Mouse (Mus musculus) T-helper 1 cell (primary cell): ENCODE measurements around the gene Slc48a1.

Source experiments
- in situ Hi-C: fragments of 300-600 bp; cut with MboI, MseI; formaldehyde crosslinking; loops from one replicate; pipeline ENCODE4 v1.15.1; 2025; ENCODE audit warnings: high pct_unique_total_duplicates

The Slc48a1 gene

DNA sequence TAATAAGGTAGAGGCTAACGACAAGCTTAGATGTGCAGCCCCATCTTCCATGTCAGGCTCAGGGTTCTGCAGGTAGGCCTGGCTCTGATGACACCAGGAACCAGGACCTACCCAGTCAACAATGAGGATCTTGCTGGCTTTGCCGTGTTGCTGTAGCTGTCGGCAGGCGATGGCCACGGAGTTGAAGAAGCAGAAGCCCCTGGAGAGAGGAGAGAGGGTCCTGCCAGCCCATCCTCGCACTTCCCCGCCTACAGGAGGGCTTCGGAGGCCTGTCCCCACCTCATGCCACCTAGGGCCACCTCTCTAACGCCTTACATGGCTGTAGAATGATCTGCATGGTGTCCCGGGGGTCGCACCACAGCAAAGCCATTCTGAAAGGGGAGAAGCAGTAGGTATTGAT lies 21.1 kb downstream of the Slc48a1 start:
- in situ Hi-C loops, result no loop called here

DNA sequence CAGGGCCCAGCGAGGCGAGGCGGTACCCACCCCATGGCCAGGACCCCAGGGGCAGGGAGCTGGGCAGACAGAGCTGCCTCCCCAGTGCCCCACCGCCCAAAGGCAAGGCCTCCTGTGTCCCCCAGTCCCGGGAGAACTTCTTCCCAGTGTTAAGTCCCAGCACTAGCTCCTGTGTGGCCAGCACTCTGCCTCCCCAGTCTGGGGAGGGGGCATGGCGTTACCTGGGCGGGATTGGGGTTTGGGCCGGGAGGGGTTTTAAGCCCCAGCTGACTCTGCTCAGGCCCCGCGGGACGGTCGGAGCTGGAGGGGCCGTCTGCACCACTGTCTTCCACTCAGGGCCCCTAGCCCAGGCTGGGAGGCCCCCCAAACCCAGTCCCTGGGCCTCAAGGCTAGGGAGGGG lies 22.5 kb downstream of the Slc48a1 start:
- in situ Hi-C loops, result no loop called here

DNA sequence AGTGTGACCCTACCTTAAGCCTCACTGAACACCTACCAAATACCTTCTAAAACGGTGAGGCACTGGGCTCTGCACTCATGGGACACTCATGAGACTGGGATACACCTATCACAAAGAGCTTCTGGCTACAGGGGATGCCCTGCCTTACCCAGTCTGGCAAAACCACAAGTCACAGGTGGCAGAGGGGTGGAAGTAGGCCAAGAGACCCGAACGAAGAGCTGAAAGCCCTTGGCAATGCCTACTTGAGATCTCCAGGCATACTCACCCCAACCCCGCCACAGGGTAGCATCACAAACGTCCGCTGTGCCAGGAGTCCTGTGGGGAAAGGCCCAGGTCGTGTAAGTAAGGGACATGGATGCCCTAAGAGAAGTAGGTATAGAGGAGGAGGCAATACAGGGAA lies 23.5 kb downstream of the Slc48a1 start:
- in situ Hi-C loops, result no loop called here

DNA sequence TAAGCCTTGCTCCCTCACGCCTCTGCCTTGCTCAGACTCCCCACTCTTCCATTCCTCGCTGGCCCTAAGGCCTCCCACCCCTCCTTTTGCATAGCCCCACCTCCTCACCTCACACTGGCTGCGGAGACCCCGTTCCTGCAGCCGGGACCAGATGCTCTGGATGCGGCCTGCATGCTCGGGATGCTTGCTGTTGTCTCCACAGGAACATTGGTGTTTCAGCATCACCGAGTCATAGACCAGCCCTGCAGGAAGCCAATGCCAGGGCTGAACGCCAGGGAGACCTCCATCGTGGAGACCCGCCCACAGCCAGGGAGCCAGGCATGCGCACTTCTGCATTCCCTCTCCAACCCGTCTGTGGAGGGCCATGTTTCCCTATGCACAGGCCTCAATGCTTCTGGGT lies 24.3 kb downstream of the Slc48a1 start:
- in situ Hi-C loops, result no loop called here

DNA sequence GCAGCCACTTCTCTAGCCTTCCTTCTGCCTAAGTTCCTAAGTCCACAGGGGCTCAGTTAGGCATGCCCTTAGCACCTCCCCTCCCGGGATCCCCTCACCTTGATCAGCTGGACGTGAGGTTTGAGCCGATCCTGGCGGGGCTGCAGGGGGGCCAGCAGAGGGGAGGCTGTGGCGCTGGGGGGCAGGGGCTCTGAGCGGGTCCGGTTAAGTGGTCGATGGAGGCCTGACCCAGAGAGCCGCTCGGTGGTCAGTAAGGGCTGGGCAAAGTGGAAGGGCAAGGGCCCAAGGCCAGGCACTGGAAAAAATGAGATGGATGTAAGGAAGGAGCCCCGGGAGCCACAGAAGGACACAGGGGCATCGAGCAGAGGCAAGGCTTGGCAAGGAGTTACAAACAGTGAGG lies 29.5 kb downstream of the Slc48a1 start:
- in situ Hi-C loops, result no loop called here

DNA sequence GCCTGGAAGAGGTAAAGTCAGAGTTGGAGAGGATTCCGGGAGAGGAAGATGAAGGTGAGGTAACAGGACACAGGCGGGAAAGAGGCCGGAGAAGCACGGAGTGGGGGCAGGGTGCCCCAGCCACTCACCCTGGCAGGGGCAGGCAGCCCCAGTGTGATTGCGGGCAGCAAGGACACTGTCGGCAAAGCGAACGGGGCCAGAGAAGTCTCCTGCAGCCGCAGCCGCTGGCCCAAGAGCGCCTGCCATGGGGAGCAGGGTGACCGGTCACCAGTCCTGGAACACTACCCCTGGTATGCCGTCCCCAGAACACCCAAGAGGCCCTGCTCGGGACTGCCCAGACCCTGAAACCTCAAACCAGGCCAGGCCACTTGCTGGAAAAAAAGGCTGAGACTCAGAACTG lies 30.2 kb downstream of the Slc48a1 start:
- in situ Hi-C loops, result no loop called here

DNA sequence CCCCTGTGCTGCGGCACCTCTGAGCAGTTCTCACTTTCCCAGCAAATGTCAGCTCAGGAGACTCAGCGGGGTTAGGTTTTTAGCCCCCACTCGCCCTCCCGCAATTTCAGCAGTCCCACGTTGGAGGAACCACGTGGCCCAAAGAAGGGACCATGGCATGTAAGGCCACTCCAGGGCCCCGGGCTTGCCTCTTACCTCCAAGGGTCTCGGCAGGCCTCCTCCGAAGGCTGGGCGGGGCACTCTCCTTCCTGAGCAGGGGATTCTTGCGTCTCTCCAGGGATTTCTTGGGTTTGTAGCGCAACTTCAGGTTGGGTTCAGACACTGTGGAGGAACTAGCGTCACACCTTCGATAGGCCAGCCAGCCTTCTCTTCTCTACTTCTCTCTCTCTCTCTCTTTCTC lies 30.9 kb downstream of the Slc48a1 start:
- in situ Hi-C loops, result no loop called here

DNA sequence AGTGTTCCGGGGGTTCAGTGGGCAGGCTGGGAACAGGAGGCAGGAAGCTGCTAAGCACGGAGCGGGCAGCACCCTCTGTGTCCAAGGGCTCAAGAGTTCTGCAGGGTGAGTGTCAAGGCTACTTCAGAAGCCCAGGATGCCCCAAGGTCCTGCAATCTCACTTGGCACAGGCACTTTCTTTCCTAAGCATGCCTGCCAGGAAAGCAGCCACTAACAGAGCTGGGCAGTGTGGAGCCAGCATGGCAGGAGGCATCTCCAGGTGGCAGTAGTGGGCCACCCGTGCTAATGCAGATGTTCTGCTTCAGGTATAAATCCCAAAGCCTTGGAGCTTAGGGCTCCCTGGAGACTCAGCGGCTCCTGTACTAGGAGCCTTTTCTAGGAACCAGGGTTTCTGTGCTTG lies 31.6 kb downstream of the Slc48a1 start:
- in situ Hi-C loops, result no loop called here

DNA sequence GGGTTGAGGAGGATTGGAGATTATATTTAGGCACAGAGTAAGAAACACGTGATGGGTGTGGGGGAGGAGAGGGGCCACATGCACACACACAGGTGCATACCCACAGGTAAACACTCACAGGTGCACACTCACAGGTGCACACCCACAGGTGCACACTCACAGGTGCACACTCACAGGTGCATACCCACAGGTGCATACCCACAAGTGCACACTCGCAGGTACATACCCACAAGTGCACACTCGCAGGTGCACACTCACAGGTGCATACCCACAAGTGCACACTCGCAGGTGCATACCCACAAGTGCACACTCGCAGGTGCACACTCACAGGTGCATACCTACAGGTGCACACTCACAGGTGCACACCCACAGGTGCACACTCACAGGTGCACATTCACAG lies 32.1 kb downstream of the Slc48a1 start:
- in situ Hi-C loops, result no loop called here

DNA sequence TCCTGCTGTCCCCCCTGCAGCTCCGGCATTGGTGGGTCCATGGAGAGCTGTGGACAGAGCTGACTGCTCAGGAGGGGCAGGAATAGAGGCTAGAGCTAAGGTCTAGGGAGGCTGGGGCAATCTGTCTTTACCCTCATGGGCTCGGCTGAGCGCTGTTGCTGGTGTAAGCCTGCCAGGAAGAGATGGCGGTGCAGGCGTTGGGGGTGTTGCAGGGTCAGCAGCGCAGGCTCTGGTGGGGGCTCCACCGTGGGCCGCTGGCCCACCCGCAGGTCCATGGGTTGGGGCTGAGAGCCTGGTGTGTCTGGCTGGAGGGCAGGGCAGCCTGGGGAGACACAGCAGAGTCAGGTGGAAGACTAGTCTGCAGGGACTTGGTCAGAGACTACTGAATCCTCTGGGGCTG lies 33.0 kb downstream of the Slc48a1 start:
- in situ Hi-C loops, result no loop called here

DNA sequence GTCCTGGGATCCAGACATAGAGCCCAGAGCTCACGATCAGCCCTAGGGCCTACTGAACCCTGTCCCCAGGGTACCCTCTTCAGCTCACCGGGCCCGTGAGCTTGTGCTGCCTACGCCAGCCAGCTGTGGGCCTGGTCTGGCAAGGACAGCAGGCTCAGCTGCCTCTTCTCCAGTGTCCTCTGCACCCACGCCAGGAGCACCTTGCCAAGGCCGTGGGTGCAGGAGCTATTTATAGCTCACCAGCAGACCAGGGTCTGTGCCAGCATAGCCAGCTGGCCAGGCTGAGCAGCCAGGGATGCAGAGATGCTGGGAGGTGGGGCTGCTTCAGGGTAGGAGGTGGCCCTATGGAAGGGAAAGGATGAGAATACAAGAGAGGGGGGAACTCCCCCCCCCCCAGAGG lies 33.8 kb downstream of the Slc48a1 start:
- in situ Hi-C loops, result no loop called here

DNA sequence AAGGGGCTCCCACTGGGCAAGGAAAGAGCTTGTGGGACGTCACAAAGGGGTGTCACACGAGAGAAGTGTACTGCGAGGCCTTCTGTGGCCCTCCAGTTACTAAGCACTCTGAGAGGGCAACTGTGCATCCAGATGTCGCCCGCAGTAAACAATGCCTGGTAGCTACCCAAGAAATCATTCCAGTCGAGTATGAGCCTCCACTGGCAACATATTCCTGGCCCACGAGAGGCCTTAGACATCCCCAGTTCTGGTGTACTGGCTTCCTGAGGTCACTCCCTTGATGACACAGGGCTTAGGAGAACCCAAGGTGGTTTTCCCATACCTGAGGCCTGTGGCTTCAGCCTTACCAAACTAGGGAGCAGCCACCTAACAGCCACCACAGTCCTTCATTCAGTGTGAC lies 34.6 kb downstream of the Slc48a1 start:
- in situ Hi-C loops, result no loop called here

DNA sequence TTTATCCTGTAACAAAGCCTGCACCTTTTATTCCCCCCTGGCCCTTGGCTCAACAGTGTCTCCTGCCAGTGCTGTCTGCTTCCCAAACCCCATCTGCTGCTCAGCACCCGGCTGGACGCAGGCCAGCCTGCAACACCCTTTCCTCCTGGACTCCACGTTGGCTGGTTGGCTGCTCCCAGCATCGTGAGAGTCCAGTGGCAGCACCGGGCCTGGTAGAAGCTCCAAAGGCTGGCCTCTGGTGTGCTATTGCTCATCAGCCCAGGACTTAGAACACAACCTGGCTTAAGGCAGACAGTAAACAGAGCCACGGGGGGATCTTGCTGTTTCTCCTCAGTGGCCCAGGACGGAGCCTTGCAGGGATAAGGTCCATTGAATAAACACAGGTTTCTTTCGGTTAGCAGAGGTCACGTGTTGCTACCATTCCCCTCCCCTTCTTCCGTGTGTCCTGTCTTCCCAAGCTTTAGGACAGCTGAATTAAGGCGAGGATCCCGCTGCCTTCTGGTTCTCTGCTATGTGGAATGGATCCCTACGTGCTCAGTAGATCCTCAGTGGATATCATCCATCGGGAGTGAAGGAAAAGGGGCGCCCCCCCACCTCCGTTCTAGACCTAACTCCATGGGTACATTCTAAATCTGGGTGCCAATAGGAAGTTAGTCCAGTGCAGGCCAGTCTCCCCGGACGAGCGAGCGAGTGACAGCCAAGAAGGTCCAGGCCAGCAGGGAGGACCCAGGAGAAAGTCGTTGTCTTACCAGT lies 35.3 kb downstream of the Slc48a1 start:
- in situ Hi-C loops, result no loop called here

DNA sequence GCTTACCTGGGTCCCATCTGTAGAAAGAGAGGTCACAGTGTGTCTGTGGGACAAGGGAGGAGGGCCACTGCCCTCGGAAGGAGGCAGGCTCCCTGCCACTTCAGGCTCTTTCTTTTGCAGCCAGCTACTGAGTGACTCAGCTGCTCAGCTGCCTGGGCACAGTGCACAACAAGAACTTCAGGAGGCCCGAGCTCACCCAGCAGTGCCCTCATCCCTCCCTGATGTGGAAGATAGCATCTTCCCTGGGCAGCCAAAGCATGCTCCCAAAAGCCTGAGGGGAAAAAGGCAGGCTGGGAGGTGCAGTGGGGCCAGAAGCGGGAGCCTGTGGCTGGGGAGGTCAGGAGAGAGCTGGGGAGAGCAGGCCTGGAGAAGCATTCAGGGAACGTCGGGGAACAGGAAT lies 36.4 kb downstream of the Slc48a1 start:
- in situ Hi-C loops, result no loop called here

DNA sequence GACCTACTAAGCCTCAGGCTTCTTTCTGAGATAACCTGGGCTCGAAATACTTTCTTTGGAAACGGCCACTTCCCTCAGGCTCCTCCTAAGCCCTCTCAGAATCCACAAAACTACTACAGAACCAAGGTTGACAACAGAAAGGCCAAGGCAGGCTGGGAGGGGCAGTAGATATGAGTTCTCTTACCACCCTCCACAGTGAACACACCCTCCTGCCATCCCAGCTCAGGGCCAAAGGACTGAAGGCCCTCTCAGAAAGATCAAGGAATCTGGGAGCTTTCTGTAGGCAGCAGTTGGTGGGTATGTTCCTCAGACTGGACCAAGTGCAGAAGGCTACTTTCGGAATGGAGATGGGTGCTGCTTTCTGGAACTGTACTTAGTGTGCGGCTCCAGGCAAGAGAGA lies 36.9 kb downstream of the Slc48a1 start:
- in situ Hi-C loops, result no loop called here

DNA sequence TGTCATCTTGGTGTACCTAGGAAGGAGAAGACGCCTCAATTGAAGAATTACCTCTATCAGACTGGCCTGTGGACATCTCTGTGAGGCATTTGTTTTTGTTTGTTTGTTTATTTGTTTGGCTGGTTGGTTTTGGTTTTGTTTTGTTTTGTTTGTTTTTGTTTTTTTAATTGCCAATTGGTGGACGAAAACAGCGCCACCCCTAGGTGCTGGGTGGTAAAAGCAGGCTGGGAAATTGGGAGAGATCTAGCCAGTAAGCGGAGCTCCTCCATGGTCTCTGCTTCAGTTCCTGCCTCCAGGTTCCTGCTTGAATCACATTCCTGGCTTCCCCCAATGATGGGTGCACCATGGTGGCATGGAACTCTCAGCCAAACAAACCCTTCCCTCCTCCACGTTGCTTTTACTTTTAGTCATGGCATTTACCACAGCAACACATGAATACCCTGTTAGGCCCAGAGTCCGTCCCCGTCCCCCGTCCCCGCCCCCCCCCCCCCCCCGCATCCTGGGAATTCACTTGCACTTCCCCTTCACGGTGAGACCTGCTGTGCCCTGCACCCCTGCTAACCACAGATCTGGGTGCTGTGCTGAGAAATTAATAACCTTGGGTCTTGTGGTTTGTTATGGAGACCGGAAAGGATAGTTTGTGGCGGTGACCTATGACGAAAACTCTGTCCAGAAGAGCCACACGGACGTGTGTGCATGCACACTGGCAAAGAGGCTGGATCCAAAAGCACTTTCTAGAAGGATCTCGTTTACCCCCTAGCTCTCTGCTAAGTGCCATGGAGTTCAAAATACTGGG lies 38.1 kb downstream of the Slc48a1 start:
- in situ Hi-C loops, result no loop called here

DNA sequence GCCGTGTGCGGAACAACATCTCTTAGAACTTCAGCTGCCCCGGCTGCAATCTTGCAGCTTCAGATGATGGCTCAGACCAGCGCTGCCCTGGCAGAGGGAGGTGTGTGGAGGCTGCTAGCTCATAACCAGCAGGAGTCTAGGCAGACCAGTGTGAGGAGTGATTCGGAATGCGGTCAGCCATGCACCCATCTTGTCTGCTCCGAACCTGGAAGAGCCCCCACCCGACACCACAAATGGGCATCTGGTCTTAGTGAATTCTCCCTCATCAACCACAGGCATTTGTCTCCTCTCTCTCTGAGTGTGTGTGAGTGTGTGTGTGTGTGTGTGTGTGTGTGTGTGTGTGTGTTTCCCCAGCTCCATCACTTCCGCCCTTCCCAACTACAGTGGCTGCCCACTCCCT lies 41.6 kb downstream of the Slc48a1 start:
- in situ Hi-C loops, result loop anchor here (5.0 kb wide), 1 partner anchor 373 kb away; no protein-coding TSS in a partner anchor

DNA sequence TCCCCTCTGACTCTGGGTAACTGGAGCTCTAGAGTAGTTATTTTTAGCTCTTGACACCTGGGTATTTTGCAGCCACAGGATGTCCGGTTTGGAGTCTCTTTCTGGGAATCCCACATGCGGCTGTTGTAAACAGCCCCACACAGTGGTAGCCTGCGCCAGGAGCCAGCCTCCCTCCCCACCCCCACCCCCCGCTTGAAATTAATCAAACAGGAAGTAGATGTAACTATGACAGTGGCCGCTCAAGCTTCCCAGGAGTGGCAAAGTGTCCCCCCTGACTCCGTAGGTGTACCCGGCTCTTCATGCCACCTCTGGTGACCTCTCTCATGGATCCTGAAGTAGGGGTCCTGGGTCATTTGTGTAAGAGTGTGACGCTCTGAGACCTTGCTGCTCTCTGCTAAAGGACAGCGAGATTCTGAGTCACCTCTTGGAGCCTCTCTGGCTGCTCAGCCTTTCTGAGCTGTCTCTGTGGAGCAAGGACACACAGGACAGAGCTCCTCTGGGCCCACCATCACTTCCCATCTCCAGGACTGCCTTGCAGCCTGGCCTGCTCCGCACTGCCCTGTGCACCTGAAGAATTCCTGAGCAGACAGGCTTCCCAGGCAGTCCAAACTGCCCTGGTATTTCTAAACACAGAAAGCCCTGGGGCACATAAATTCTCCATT lies 43.1 kb downstream of the Slc48a1 start:
- in situ Hi-C loops, result loop anchor here (5.0 kb wide), 1 partner anchor 374 kb away; no protein-coding TSS in a partner anchor

DNA sequence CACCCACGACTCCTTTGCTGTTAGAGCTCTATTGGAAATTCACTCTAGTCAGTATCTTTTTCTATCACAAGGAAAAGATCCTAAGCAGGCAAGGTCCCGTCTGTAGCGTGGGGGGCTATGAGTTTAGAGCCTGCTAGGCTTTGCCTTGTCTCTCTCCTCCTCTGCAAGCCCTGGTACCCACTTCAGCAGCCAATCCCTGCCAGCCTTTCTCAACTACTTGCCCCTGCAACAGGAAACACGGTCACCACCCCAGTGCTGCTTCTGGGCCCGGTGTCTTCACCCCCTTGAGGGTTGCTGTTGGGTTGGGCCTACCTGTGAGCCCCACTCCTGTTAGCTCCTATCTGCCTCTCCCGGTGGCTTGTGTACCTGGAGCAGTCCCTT lies 43.7 kb downstream of the Slc48a1 start:
- in situ Hi-C loops, result loop anchor here (5.0 kb wide), 1 partner anchor 375 kb away; no protein-coding TSS in a partner anchor

DNA sequence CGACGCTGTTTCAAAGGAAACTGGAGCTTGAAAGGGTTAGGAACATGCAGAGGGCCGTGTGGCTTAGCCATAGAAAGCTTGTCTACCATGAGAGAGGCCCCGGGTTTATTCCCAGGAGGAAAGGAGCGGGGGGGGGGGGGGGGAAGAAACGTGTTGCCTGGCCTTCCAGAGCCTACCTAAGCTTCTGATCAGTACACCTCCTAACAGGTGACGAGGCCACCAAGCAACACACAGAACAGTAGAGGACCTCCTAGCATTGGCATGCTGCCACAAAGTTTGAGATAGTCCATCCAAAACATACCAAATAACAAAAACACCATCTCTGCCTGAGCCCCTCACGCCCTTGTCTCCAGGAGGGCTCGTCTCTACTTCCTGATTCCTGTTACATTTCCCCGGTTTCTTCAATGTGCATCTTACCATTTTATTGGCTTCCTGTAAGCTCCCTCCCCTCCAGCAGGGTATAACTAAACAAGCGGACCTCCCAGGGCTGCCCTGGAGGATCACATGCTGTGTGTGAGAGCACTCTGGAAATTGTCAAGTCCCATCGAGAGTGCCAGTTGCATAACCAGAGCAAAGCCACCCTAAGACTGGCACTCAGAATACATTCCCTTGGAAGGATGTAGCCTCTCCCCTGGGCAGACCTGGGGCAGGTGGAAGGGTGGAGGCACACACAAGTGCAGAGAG lies 44.4 kb downstream of the Slc48a1 start:
- in situ Hi-C loops, result loop anchor here (5.0 kb wide), 1 partner anchor 375 kb away; no protein-coding TSS in a partner anchor

DNA sequence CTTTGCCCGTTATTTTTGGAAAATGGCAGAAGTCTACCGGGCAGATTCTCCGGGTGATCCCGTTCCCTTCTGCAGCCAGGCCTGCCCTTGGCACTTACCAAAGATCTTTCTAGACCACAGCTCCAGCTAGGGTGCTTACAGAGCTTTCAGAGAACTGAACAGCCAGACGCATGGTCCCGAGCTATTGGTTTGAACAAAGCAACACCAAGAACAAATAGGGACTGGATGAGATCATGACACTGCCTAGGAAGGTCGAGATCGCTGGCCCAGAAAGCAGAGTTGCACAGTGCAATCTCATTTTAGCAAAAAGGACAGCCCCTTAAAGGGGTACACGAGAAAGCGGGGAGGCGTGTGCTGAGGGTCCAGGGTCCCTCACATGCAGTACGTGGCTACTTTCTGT lies 45.2 kb downstream of the Slc48a1 start:
- in situ Hi-C loops, result loop anchor here (5.0 kb wide), 1 partner anchor 376 kb away; no protein-coding TSS in a partner anchor

DNA sequence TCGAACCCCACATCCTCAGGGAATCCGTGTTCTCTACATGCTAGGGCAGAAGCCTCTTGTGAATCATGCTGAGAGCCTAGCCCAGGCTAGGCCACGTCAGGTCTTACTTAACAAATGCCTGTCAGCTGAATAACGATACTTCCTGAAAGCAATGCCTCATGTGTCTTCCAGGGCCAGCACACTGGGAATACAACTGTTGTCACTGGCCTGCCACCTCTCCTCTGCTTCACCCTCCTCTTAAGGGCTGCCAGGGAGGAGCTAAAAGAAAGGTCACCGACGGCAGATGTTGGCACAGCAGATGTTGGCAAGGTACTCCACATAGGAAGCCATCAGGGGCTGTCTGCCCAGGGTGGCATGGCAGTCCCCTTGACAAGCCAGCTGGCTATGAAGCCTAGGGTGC lies 45.7 kb downstream of the Slc48a1 start:
- in situ Hi-C loops, result loop anchor here (5.0 kb wide), 1 partner anchor 377 kb away; no protein-coding TSS in a partner anchor
